Mouse (Mus musculus) forebrain, embryonic 16.5 days (tissue): Measurements from ENCODE around the gene Sema6d. TPM values are rescaled to one million over a fixed set of nuclear protein-coding genes. Genes with fewer than 3 reads are reported as not detected.
A peak's percentile ranks its signal among the peaks of the same experiment; 100 is the strongest.

Experiments used
- ATAC-seq: fragments of 200-750 bp; cut with Nextera tagmentation; 2 replicates; pipeline ENCODE4 v1.8.0; 2017; ENCODE audit warnings: mild to moderate bottlenecking, moderate library complexity
- H3K27ac ChIP-seq: fragments of 300-500 bp; sonication (generic); 2 replicates; pipeline ENCODE4 v1.5.1; 2014; ENCODE audit warnings: low read length, control low read depth
- H3K27me3 ChIP-seq: fragments of 300-500 bp; sonication (generic); replicated peaks from 2 replicates; pipeline ENCODE4 v1.6.1; 2014; ENCODE audit warnings: low read length; ENCODE audit not compliant: control insufficient read depth, insufficient read depth
- H3K36me3 ChIP-seq: fragments of 300-500 bp; sonication (generic); 2 replicates; pipeline ENCODE4 v1.6.1; 2014; ENCODE audit not compliant: control insufficient read depth, insufficient read depth
- H3K4me1 ChIP-seq: fragments of 300-500 bp; sonication (generic); replicated peaks from 2 replicates; pipeline ENCODE4 v1.6.1; 2014; ENCODE audit warnings: low read length; ENCODE audit not compliant: control insufficient read depth, insufficient read depth
- H3K4me2 ChIP-seq: fragments of 300-500 bp; sonication (generic); 2 replicates; pipeline ENCODE4 v1.6.1; 2014; ENCODE audit warnings: mild to moderate bottlenecking, low read length, control low read depth
- H3K4me3 ChIP-seq: fragments of 300-500 bp; sonication (generic); replicated peaks from 2 replicates; pipeline ENCODE4 v1.5.1; 2014; ENCODE audit warnings: mild to moderate bottlenecking, low read length, control low read depth
- H3K9ac ChIP-seq: fragments of 300-500 bp; sonication (generic); replicated peaks from 2 replicates; pipeline ENCODE4 v1.6.1; 2014; ENCODE audit warnings: low read depth, low read length, control low read depth
- H3K9me3 ChIP-seq: fragments of 300-500 bp; sonication (generic); 2 replicates; pipeline ENCODE4 v1.6.1; 2016; ENCODE audit warnings: low read length; ENCODE audit not compliant: control insufficient read depth
- WGBS: fragments of 180-500 bp; shearing (Covaris S2); extraction: QIAGEN DNeasy Blood & Tissue Kit; methylation state at CpG from one replicate; pipeline ENCODE4 v1.1.7; 2014; 5-methylcytosine and 5-hydroxymethylcytosine counted together
- polyA plus RNA-seq: library from polyadenylated mRNA; unstranded; fragments of >200 nt; fragmentation: Nextera tagmentation; extraction: Ambion mirVana; gene quantifications from 2 replicates; pipeline ENCODE4 v1.2.1, GENCODE M21; 2015

Gene Sema6d
- polyA plus RNA-seq, 1 experiment from 2014 or later = 32.2 TPM

DNA sequence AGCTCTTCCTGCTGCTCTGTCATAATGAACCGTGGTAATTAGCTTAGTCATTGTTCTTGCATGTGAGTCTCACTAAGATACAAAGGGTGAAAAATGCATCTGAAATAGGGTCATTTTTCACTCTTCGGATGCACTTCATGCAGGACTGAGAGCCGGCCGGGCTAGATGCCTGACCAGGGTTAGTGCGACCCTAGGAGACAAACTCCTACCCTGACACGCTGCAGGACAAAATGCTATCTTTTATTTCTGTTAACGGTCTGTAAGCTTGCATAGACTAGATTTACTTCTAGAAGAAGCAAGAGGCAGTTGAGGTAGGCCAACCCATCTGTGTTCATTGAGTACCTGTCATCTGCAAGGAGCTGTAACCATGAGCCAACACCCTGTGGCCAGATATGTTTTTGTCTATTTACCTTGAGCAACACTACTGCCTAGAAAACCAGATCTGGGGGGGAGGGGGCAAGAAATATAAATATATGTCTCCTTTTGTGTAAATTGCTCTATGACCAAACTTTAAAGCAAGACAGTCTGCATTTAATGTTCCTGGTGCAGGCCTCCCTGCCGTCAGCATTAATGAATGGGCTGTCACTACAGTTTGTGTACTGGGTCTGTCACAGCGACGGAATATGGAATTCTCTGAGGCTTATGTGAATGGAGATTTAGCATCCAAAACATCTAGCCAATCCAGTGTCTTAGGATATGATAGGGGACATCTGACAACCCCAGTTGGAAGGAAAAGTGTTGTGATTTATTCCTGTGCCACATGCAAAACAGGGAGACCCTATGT, 523.1 kb downstream of the Sema6d start:
- H3K9ac ChIP-seq = peak overlapping the region; percentile 5; the same call in 1 of the 2 replicates
- no peak for ATAC-seq
- no peaks in the 10 kb centered on the region for H3K9me3 ChIP-seq
- H3K27ac ChIP-seq = no peak overlapping the region
- H3K4me3 ChIP-seq = peak overlapping the region; percentile 89
- peak overlapping the region; percentile 91 for H3K4me2 ChIP-seq
- 44% methylated on average over 10 of the region's 10 CpGs for WGBS
- H3K27me3 ChIP-seq = 0 out of 2 replicates have a peak, but pooled peaks cover 4% of the 10 kb centered on the region
- H3K36me3 ChIP-seq = no peaks in the 10 kb centered on the region
- H3K4me1 ChIP-seq = peaks cover 29% of the 10 kb centered on the region

DNA sequence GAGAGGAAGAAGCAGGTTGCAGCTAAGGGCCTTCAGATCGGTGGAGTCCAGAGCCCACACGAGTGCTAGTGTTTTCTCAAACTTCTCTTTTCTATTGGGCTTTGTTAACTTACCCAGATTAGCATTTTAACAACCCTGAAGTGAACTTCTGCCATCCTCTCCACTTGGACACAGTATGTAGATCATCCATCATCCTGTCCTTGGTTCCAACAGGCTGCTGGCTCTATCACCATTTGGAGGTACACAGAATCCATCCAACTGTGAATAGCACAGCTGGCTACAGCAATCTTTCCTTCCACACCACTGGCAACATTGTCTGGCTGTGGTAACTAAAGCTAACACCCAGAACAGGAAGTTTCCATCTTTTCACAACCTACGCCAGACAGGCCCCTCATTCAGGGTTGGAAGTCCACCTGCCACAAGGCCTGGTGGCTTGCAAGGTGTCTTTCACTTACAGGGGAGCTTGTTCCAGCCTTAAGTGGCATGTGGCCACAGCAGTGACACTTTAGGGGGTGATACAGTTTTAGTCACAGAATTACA, 524.0 kb downstream of the Sema6d start:
- peaks cover 35% of the 10 kb centered on the region for H3K4me1 ChIP-seq
- no peaks in the 10 kb centered on the region for H3K27me3 ChIP-seq
- peak overlapping the region; percentile 91 for H3K4me2 ChIP-seq
- no peak for ATAC-seq
- no peaks in the 10 kb centered on the region for H3K36me3 ChIP-seq
- 52% methylated on average over 3 of the region's 3 CpGs for WGBS
- no peak overlapping the region; the same call in 1 of the 2 replicates for H3K9ac ChIP-seq
- H3K27ac ChIP-seq = no peak overlapping the region
- H3K9me3 ChIP-seq = no peaks in the 10 kb centered on the region
- H3K4me3 ChIP-seq = peak overlapping the region; percentile 2; the same call in 1 of the 2 replicates

DNA sequence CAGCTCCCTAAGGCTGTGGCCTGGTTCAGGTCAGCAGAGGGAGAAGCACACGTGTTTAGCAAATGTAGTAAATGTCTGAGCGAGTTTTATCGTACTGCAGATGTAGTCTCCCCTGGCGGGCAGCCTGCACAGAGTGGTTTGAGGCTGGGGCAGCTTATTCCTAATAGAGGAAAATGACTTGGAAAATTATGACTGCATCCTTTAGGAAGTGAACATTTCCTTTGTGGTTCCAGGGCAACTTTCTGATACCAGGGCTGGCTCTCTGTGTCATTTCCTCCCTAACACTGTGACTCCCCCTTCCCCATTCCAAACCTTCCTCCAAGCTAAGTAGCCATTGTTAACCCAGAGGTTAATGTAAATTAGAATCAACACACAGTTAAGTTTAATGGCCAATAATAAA, 527.0 kb downstream of the Sema6d start:
- Histone ChIP-seq H3K27ac (no peak overlapping the region), H3K9ac (no peak overlapping the region), H3K4me2 (no peak overlapping the region), H3K4me1 (peaks cover 25% of the 10 kb centered on the region), H3K4me3 (no peak overlapping the region), H3K27me3 (no peaks in the 10 kb centered on the region), H3K36me3 (no peaks in the 10 kb centered on the region), H3K9me3 (no peaks in the 10 kb centered on the region)
- no peak for ATAC-seq
- 65% methylated on average over 4 of the region's 4 CpGs for WGBS

DNA sequence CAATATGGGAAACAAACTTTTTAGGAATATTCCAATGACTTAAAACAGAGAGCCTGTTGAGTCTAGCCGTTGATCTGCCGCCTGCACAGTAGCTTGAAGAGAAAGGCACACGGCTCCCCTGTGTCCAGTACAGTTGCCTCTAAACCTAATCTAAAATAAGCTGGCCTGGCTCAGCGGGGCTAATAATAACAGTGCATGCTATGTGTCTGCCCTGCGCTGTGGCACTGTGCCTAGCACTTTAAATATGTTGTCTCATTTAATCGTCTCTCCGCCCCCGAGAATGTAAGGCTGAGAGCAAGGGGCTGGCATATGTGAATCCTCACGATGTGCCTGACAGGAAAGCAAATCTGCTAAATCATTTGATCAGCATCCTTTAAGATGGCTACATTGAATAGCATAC, 527.7 kb downstream of the Sema6d start:
- no peak overlapping the region for H3K4me3 ChIP-seq
- no peaks in the 10 kb centered on the region for H3K9me3 ChIP-seq
- WGBS = 46% methylated on average over 9 of the region's 9 CpGs
- no peaks in the 10 kb centered on the region for H3K36me3 ChIP-seq
- H3K9ac ChIP-seq = no peak overlapping the region
- H3K4me1 ChIP-seq = peaks cover 19% of the 10 kb centered on the region
- no peak overlapping the region for H3K27ac ChIP-seq
- 0 out of 2 replicates have a peak, but pooled peaks have one; percentile 20 for ATAC-seq
- H3K4me2 ChIP-seq = no peak overlapping the region
- no peaks in the 10 kb centered on the region for H3K27me3 ChIP-seq

DNA sequence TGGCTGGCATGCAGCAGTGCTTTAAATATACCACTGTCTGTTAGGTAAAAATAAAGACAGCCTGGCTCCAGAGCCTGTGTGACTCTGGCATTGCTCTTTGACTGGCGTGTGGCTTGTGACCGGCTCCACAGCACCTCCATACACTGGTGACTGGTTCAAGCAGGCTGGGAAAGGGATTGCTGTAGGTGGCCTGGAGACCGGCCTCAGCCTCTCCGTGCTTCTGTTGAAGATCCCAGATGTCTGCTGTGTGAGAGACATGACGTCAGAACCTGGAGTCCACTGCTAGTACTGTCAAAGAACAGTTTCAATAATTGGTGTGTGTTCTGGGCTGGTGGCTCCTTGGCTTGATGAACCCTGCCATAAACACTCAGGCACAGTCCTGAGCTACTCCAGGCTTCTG, 528.3 kb downstream of the Sema6d start:
- no peak overlapping the region for H3K9ac ChIP-seq
- peak; percentile 16 for ATAC-seq
- H3K4me1 ChIP-seq = peaks cover 14% of the 10 kb centered on the region
- no peak overlapping the region for H3K27ac ChIP-seq
- no peaks in the 10 kb centered on the region for H3K9me3 ChIP-seq
- no peak overlapping the region for H3K4me3 ChIP-seq
- 77% methylated on average over 5 of the region's 5 CpGs for WGBS
- no peak overlapping the region for H3K4me2 ChIP-seq
- no peaks in the 10 kb centered on the region for H3K27me3 ChIP-seq
- no peaks in the 10 kb centered on the region for H3K36me3 ChIP-seq

DNA sequence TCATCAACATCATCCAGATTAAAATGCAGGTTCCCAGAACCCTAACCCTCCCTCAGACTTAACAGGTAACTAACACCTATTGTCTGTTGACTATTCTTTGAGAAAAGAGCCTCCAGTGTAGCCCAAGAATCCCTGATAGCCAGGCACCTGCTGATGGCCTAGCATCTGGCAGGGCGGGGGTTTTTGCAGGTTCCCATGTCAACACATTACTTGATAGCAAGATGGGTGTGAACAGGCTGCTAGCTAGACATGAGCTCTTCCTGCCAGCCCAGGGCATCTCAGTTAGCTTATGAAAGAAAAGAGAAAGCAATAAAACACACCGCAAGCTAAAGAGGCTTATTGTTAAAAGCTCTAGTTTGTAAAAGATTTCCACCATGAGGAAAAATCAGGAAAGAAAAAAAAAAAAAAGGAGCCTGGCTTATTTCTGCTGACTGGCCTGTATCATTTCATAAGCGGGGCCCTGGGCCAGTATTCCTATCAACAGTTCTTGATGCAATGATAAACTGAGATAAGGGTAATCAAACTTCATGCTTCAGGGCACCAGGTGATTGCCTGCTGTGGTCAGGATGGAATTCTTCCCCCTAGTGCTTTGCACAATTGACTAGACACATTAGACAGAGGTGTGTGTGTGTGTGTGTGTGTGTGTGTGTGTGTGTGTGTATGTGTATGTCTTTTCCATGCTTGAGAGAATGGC, 528.9 kb downstream of the Sema6d start:
- H3K9me3 ChIP-seq = no peaks in the 10 kb centered on the region
- peak; percentile 8; the same call in 1 of the 2 replicates for ATAC-seq
- 67% methylated on average over 3 of the region's 3 CpGs for WGBS

DNA sequence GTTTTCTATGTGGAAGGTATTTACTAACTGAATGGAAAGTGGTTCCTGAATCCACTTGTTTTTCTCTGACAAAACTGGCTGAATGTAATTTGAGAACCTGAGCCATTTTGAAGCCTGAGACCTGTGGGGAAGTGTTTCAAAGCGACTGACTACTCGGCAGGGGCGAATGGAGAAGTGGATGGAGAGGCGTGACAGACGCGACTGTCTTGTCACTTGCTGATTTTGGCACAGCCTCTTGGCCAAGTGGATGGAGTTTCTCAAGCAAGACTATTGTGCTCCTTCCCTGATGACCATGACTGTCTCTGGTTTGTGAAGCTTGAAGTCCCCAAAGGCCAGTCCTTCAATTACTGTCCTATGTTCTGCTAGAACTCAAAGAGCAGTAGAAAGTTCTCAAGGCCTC, 530.7 kb downstream of the Sema6d start:
- Histone ChIP-seq H3K4me1 (peaks cover 15% of the 10 kb centered on the region), H3K9ac (no peak overlapping the region), H3K36me3 (no peaks in the 10 kb centered on the region), H3K4me2 (no peak overlapping the region), H3K9me3 (no peaks in the 10 kb centered on the region), H3K27ac (no peak overlapping the region), H3K27me3 (no peaks in the 10 kb centered on the region), H3K4me3 (no peak overlapping the region)
- no peak for ATAC-seq
- 75% methylated on average over 6 of the region's 6 CpGs for WGBS

More for the DNA sequence above, 528.9 kb downstream of the Sema6d start:
- Histone ChIP-seq H3K36me3 (no peaks in the 10 kb centered on the region), H3K9ac (no peak overlapping the region), H3K4me2 (no peak overlapping the region), H3K27me3 (no peaks in the 10 kb centered on the region), H3K27ac (no peak overlapping the region), H3K4me3 (no peak overlapping the region), H3K4me1 (peaks cover 14% of the 10 kb centered on the region)

DNA sequence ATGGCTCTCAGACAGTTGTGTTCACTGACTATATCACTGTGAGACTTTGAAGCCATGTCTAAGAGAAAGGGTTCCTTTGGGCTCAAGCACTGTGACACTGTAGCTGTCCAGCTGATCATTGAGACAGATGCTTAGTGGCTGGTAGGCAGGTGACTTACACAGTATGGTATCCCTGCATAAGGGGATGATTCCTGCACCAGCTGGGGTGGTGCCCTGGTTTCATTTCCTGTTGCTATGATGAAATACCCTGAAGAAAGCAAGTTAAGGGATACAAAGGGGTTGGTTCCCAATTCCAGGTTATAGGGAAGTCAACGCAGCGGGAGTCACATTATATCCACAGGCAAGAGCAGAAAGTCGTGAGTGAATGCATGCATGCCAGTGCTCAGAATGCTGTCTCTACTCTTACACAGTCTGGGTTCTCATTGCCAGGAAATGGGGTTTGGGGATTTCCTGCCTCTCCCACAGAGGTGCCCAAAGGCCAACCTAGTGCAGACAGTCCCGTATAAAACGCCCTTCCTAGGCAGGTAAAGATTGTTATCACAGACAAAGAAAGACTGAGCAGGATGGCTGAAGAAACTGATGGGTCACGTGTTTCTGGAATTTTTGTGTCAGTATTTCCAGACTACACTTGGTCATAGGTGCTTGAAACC, 532.3 kb downstream of the Sema6d start:
- Histone ChIP-seq H3K4me3 (no peak overlapping the region), H3K27ac (no peak overlapping the region), H3K4me2 (no peak overlapping the region), H3K9me3 (no peaks in the 10 kb centered on the region), H3K4me1 (peaks cover 15% of the 10 kb centered on the region), H3K9ac (no peak overlapping the region), H3K36me3 (no peaks in the 10 kb centered on the region), H3K27me3 (no peaks in the 10 kb centered on the region)
- ATAC-seq = no peak
- WGBS = 90% methylated on average over 6 of the region's 6 CpGs
